Mouse (Mus musculus): ENCODE results near the gene Rapsn.

DNA sequence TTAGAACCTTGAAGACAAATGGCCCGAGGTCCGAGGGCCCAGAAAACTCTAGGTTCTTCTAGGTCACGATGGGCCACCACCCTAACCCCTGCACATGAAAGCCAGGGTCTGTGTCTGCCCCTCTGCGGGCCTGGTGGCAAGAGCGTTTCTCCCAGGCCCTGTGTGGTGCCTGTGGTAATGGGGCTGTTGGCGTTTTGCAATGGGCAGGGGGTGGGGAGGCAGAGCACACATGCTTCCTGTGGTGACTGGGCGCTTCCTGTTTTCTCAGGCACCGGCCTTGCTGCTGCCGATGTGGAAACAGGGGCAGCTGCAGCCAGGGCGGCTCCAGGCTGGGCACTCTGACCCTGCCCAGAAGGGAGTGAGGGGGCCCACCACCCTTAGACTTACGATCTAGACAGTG lies 47.4 kb downstream of the Rapsn start:
- TF ChIP-seq CTCF (conservative IDR thresholded peaks at IDR 0.05; ENCODE audit: insufficient read depth, insufficient read length, low read depth, low read length) (no peak), POLR2A (IDR thresholded peaks at IDR 0.05; ENCODE audit: low read depth, low read length) (no peak)
